Mouse (Mus musculus) macrophage (primary cell): ENCODE measurements around the gene Ldlrad3. TPM values are rescaled to one million over a fixed set of nuclear protein-coding genes. Genes with fewer than 3 reads are reported as not detected.

ENCODE experiments used
- H3K27ac ChIP-seq: fragments of 350-480 bp; formaldehyde crosslinking; 2 replicates; pipeline ENCODE4 v1.9.0; 2021
- H3K36me3 ChIP-seq: fragments of 350-480 bp; formaldehyde crosslinking; 2 replicates; pipeline ENCODE4 v1.9.0; 2021; ENCODE audit errors: inconsistent target
- H3K4me3 ChIP-seq: fragments of 350-480 bp; formaldehyde crosslinking; 2 replicates; pipeline ENCODE4 v1.9.0; 2021; ENCODE audit errors: inconsistent target
- H3K79me2 ChIP-seq: fragments of 350-480 bp; formaldehyde crosslinking; 2 replicates; pipeline ENCODE4 v1.9.0; 2021; ENCODE audit errors: inconsistent target
- WGBS: methylation state at CpG from one replicate; pipeline ENCODE4 v1.1.7; 2026; ENCODE audit warnings: inconsistent platforms; ENCODE audit not compliant: missing documents; 5-methylcytosine and 5-hydroxymethylcytosine counted together
- polyA plus RNA-seq: library from polyadenylated mRNA; stranded (reverse); fragments of 250-400 nt; gene quantifications from 3 replicates; pipeline ENCODE4 v1.2.4, GENCODE M21; 2018; ENCODE audit warnings: inconsistent platforms

Ldlrad3 gene
- polyA plus RNA-seq, 1 experiment from 2014 or later: 10.7 TPM

GRCm38 (mm10) chr2:102125042-102125441 is 61.1 kb downstream of the Ldlrad3 start:
- no peaks in the 10 kb centered on the region for H3K79me2 ChIP-seq
- no peak overlapping the region for H3K4me3 ChIP-seq
- 79% methylated on average over 4 of the region's 4 CpGs for WGBS
- H3K27ac ChIP-seq: no peak overlapping the region
- H3K36me3 ChIP-seq: no peaks in the 10 kb centered on the region

DNA sequence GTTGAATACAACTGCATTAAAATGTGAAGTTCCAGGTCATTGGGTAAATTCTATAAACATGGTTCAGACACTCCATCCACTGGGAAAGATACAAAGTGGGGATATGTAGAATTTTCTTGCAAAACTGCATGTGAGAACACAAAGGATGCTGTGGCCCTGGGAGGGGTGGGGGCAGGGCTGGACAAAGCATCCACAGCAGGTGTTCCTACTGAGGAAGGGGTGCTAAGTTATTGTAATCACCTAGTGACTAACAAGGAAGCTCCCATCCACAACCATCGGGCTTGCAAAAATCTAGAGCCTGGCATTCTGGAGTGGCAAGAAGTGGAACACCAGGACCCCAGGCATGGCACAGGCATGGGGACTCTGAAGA is 64.1 kb downstream of the Ldlrad3 start:
- no peak overlapping the region for H3K4me3 ChIP-seq
- WGBS: 95% methylated on average over 1 of the region's 1 CpGs
- H3K27ac ChIP-seq: no peak overlapping the region
- no peaks in the 10 kb centered on the region for H3K36me3 ChIP-seq
- H3K79me2 ChIP-seq: no peaks in the 10 kb centered on the region

DNA sequence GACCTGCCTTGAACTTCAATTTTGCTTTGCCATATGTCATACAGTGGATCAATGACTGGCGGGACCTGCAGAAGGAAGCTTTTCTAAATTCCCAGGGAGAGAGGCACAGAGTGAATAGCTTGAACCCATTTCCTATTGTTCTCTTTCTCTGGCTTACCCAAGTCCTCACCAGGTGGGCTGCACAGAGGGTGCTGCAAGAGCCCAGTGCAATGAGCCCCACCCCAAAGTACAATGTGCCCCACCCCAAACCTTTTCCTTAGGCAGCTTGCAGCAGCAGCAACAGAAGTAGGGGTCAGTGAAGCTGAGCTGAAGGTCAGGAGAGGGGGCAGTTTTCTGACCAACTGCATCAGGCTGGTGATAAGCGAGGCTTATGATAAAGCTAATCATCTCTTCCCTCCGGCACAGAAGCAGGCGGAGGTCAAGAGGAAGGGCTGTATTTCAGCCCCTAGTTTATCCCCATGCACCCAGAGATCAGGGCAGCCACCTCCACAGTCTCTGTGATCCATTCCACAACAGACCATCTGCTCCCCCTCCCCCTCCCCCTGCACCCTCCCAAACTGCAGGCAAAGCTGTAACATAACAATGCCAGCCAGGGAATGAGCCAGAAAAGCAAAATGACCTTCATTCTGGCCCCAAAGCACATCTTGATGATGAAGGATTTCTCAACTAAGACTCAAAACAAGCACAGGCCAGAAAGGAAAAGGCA is 64.6 kb downstream of the Ldlrad3 start:
- 92% methylated on average over 4 of the region's 4 CpGs for WGBS
- Histone ChIP-seq H3K79me2 (no peaks in the 10 kb centered on the region), H3K4me3 (no peak overlapping the region), H3K36me3 (no peaks in the 10 kb centered on the region), H3K27ac (no peak overlapping the region)

DNA sequence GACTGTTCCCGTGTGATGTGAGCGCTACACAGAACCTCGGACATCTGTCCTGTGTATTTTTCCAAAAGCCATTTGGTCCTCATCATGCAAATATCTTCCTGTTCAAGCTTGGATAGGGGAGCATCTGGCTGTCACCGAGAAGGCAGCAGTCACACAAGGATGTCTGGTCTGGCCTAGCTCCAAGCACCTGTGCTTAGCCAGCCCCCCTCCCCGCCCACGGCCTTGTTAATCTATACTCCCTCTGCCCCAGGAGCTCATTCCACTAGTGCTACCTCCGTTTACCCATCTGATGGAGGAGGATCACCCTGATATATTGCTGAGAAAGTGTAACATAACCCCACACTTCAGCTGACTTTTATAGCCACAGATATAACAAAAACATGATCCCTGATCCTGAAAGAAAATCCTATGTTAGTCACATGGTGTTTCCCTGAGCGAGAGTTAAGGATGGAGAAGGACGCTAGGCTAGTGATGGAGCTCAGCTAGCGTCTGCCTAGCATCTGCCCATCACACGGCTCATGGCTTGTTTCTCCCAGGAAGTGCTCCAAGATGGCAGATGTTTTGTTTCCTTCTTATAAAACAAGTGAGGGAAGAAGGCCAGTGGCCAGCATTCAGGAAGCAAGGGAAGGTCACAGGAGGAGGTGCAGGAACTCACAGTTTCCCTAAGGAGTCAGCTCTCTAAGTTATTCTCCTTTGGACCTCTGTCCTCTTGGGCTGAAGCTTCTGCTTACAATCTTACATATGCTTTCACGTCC is 66.3 kb downstream of the Ldlrad3 start:
- Histone ChIP-seq H3K36me3 (no peaks in the 10 kb centered on the region), H3K79me2 (no peaks in the 10 kb centered on the region), H3K4me3 (no peak overlapping the region), H3K27ac (no peak overlapping the region)
- WGBS: 84% methylated on average over 11 of the region's 12 CpGs

- Histone ChIP-seq H3K36me3 (no peaks in the 10 kb centered on the region), H3K4me3 (no peak overlapping the region), H3K27ac (no peak overlapping the region), H3K79me2 (no peaks in the 10 kb centered on the region)
- WGBS: 91% methylated on average over 15 of the region's 15 CpGs
These were observed 67.2 kb downstream of the Ldlrad3 start for GRCm38 (mm10) chr2:102118988-102119460.

- H3K79me2 ChIP-seq: no peaks in the 10 kb centered on the region
- no peak overlapping the region for H3K27ac ChIP-seq
- no peak overlapping the region for H3K4me3 ChIP-seq
- WGBS: 84% methylated on average over 6 of the region's 6 CpGs
- H3K36me3 ChIP-seq: no peaks in the 10 kb centered on the region
These were observed 68.8 kb downstream of the Ldlrad3 start for GRCm38 (mm10) chr2:102117402-102117760.

- Histone ChIP-seq H3K36me3 (no peaks in the 10 kb centered on the region), H3K27ac (no peak overlapping the region), H3K79me2 (no peaks in the 10 kb centered on the region), H3K4me3 (no peak overlapping the region)
- 86% methylated on average over 8 of the region's 9 CpGs for WGBS
These were observed 69.4 kb downstream of the Ldlrad3 start for GRCm38 (mm10) chr2:102116521-102117401.

DNA sequence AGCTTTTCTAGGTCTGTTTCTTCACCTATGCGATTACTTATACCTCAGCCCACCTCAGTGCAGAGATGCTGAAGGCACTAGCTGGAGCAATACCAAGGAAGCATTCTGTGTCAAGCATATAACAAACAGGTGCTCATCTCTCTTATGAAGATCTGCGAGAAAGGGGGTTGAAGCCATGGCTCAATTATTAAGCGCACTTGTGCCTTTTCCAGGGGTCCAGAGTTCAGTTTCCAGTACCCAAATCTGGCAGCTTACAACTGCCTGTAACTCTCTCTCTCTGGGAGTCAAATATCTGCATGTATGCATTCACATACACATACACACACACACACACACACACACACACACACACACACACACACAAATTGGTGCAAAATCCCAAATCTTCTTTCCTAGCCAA is 72.4 kb downstream of the Ldlrad3 start:
- no peak overlapping the region for H3K27ac ChIP-seq
- WGBS: 98% methylated on average over 3 of the region's 3 CpGs

GRCm38 (mm10) chr2:102113323-102113722 is 72.9 kb downstream of the Ldlrad3 start:
- no peaks in the 10 kb centered on the region for H3K79me2 ChIP-seq
- no peak overlapping the region for H3K27ac ChIP-seq
- no peaks in the 10 kb centered on the region for H3K36me3 ChIP-seq
- H3K4me3 ChIP-seq: no peak overlapping the region
- 95% methylated on average over 12 of the region's 12 CpGs for WGBS

More for the DNA sequence above, 72.4 kb downstream of the Ldlrad3 start:
- H3K79me2 ChIP-seq: no peaks in the 10 kb centered on the region
- no peaks in the 10 kb centered on the region for H3K36me3 ChIP-seq
- no peak overlapping the region for H3K4me3 ChIP-seq

- Histone ChIP-seq H3K4me3 (no peak overlapping the region), H3K79me2 (no peaks in the 10 kb centered on the region), H3K27ac (no peak overlapping the region), H3K36me3 (no peaks in the 10 kb centered on the region)
- 94% methylated on average over 13 of the region's 13 CpGs for WGBS
These were observed 74.2 kb downstream of the Ldlrad3 start for GRCm38 (mm10) chr2:102111906-102112499.

GRCm38 (mm10) chr2:102110306-102110705 is 75.9 kb downstream of the Ldlrad3 start:
- Histone ChIP-seq H3K79me2 (no peaks in the 10 kb centered on the region), H3K27ac (no peak overlapping the region), H3K4me3 (no peak overlapping the region), H3K36me3 (no peaks in the 10 kb centered on the region)
- 96% methylated on average over 2 of the region's 2 CpGs for WGBS

GRCm38 (mm10) chr2:102107280-102107679 is 78.9 kb downstream of the Ldlrad3 start:
- Histone ChIP-seq H3K79me2 (no peaks in the 10 kb centered on the region), H3K27ac (no peak overlapping the region), H3K36me3 (no peaks in the 10 kb centered on the region), H3K4me3 (no peak overlapping the region)
- WGBS: 64% methylated on average over 6 of the region's 6 CpGs

DNA sequence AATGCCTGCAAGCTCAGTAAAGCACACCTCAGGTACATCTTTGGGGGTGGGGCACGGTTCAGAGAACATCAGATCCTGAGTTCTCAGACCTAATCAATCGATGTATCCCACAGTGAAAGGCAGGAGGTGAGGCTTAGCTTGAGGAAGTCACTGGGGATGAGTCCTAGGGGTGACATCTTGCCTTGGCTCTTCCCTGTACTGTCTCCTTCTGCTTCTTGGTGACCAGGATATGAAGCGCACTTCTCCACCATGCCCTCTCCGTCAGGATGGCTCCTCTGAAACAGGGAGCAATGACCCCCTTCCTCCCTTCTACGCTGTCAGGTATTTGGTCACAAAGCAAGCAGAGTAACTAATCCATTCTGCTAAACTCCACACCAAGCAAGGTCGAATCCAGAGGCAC is 79.5 kb downstream of the Ldlrad3 start:
- H3K4me3 ChIP-seq: no peak overlapping the region
- 84% methylated on average over 6 of the region's 6 CpGs for WGBS
- H3K79me2 ChIP-seq: no peaks in the 10 kb centered on the region
- H3K27ac ChIP-seq: no peak overlapping the region
- no peaks in the 10 kb centered on the region for H3K36me3 ChIP-seq

DNA sequence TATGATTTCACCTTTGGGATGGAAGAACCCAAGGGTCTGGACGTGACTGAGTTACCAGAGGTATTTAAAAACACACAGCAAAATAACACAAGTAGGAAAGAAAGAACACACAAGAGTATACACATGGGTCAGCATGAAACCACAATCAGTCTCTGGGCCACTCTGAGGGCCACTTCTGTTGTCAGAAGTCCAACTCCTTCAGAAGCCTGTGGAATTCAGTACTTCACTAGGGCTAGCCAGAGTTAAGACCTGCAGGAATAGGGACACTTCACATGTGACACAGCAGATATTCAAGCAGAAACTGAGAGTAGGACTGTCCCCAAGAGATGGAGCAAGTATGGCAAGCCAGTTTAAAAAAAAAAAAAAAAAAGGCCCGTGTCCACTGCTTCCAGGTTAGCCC is 80.7 kb downstream of the Ldlrad3 start:
- no peak overlapping the region for H3K4me3 ChIP-seq
- no peaks in the 10 kb centered on the region for H3K79me2 ChIP-seq
- H3K27ac ChIP-seq: no peak overlapping the region
- 91% methylated on average over 2 of the region's 2 CpGs for WGBS
- H3K36me3 ChIP-seq: no peaks in the 10 kb centered on the region
